Comparison of ENCODE assay signal across 31 mouse cellular contexts in genomic region chr13:101744943-101745342, GRCm38 (mm10). TPM values are rescaled to one million over a fixed set of nuclear protein-coding genes. Genes with fewer than 3 reads are reported as not detected.
A peak's percentile ranks its signal among the peaks of the same experiment; 100 is the strongest.
DNase-seq lines count a peak whose midpoint lies in the region; ATAC-seq and TF ChIP-seq lines count a peak whose summit lies in the region.
"Had no signal": no experiment of that assay in that cellular context is flagged by ENCODE, and none has a peak within 500 bp of the region (broad histone marks: within the 10 kb centered on the region; RNA-seq: fewer than 3 reads in every experiment).

No protein-coding gene starts in this region.

- WGBS in lung, embryonic 15.5 days: 35% methylated on average over 5 of the region's 5 CpGs
- 47% methylated on average over 5 of the region's 5 CpGs for WGBS in small intestine, adult 2 months
- 84% methylated on average over 5 of the region's 5 CpGs for WGBS in midbrain, embryonic 10.5 days
- WGBS in midbrain, postnatal 0 days: 71% methylated on average over 5 of the region's 5 CpGs

- no peak for TF ChIP-seq CTCF in small intestine, adult 2 months (IDR thresholded peaks at IDR 0.05; ENCODE audit: extremely low read depth, insufficient read length, insufficient replicate concordance, low read depth, low read length)
- no peak for TF ChIP-seq CTCF in midbrain, postnatal 0 days (IDR thresholded peaks at IDR 0.05)

- H3K36me3 ChIP-seq in lung, embryonic 15.5 days: no peaks in the 10 kb centered on the region
- no peaks in the 10 kb centered on the region for H3K36me3 ChIP-seq in small intestine, adult 2 months (ENCODE audit: control insufficient read depth, insufficient read depth, low read length)
- H3K36me3 ChIP-seq in midbrain, embryonic 10.5 days: no peaks in the 10 kb centered on the region
- H3K36me3 ChIP-seq in midbrain, postnatal 0 days (ENCODE audit: insufficient read depth, low read length): no peaks in the 10 kb centered on the region
- H3K36me3 ChIP-seq: embryonic facial prominence, embryonic 10.5 days; embryonic facial prominence, embryonic 15.5 days; forebrain, embryonic 12.5 days; heart, embryonic 13.5 days; kidney, embryonic 15.5 days; midbrain, embryonic 12.5 days; stomach, embryonic 15.5 days had no signal

- H3K9ac ChIP-seq in lung, embryonic 15.5 days: no peak overlapping the region
- H3K9ac ChIP-seq in midbrain, postnatal 0 days (replicated peaks; ENCODE audit: low read length, poor library complexity, severe bottlenecking): no peak overlapping the region
- H3K9ac ChIP-seq: embryonic facial prominence, embryonic 15.5 days; forebrain, embryonic 12.5 days; heart, embryonic 13.5 days; kidney, embryonic 15.5 days; liver, embryonic 14.5 days; midbrain, embryonic 12.5 days; stomach, embryonic 15.5 days had no signal

- DNase-seq in heart, adult 11 months: peak; percentile 78
- no peak for DNase-seq in heart, postnatal 4 days
- no peak for DNase-seq in lung, adult 18-20 months
- DNase-seq in midbrain, embryonic 10.5 days (ENCODE audit: low spot score): no peak
- no peak for DNase-seq in midbrain, postnatal 0 days (ENCODE audit: low spot score)
- DNase-seq: adrenal gland, adult 2 months; adrenal gland, postnatal 36 days; cerebellum, adult 8-10 months; cerebellum, postnatal 25 days; gastrocnemius, postnatal 25 days; heart, postnatal 14 days; kidney, postnatal 25 days; left cerebral cortex, postnatal 4 days; lung, postnatal 14 days; thymus, adult 18-20 months; thymus, postnatal 36 days had no signal

- no peak overlapping the region for H3K4me3 ChIP-seq in lung, embryonic 15.5 days
- H3K4me3 ChIP-seq in small intestine, adult 2 months (ENCODE audit: low read depth, low read length): no peak overlapping the region
- H3K4me3 ChIP-seq in midbrain, embryonic 10.5 days: no peak overlapping the region
- H3K4me3 ChIP-seq in midbrain, postnatal 0 days (ENCODE audit: low read depth, low read length): no peak overlapping the region
- H3K4me3 ChIP-seq: embryonic facial prominence, embryonic 10.5 days; embryonic facial prominence, embryonic 15.5 days; forebrain, embryonic 12.5 days; heart, adult 2 months; heart, embryonic 13.5 days; kidney, embryonic 15.5 days; layer of hippocampus, adult 2 months; midbrain, embryonic 12.5 days; stomach, embryonic 15.5 days had no signal

- H3K4me1 ChIP-seq in lung, embryonic 15.5 days: peaks cover 61% of the 10 kb centered on the region
- H3K4me1 ChIP-seq in small intestine, adult 2 months (ENCODE audit: control insufficient read depth, insufficient read depth, insufficient read length, low read length): peaks cover 34% of the 10 kb centered on the region
- H3K4me1 ChIP-seq in midbrain, embryonic 10.5 days: 0 out of 2 replicates have a peak, but pooled peaks cover 3% of the 10 kb centered on the region
- H3K4me1 ChIP-seq in midbrain, postnatal 0 days (ENCODE audit: insufficient read depth, low read length): no peaks in the 10 kb centered on the region
- H3K4me1 ChIP-seq: forebrain, embryonic 12.5 days; midbrain, embryonic 12.5 days had no signal

- no peak for TF ChIP-seq POLR2A in small intestine, adult 2 months (IDR thresholded peaks at IDR 0.05; ENCODE audit: low read depth, low read length)

- H3K27ac ChIP-seq in lung, embryonic 15.5 days: peak overlapping the region; percentile 55
- peak overlapping the region; percentile 9; the same call in 1 of the 2 replicates for H3K27ac ChIP-seq in small intestine, adult 2 months (ENCODE audit: insufficient read depth, low read depth, low read length)
- no peak overlapping the region for H3K27ac ChIP-seq in midbrain, embryonic 10.5 days (replicated peaks)
- no peak overlapping the region for H3K27ac ChIP-seq in midbrain, postnatal 0 days (ENCODE audit: low read depth, low read length)
- H3K27ac ChIP-seq: embryonic facial prominence, embryonic 10.5 days; embryonic facial prominence, embryonic 15.5 days; forebrain, embryonic 12.5 days; heart, adult 2 months; heart, embryonic 13.5 days; kidney, embryonic 15.5 days; layer of hippocampus, adult 2 months; liver, embryonic 14.5 days; midbrain, embryonic 12.5 days had no signal

- H3K27me3 ChIP-seq in lung, embryonic 15.5 days: no peaks in the 10 kb centered on the region
- H3K27me3 ChIP-seq in small intestine, adult 2 months (ENCODE audit: control insufficient read depth, insufficient read depth, low read length): no peaks in the 10 kb centered on the region
- no peaks in the 10 kb centered on the region for H3K27me3 ChIP-seq in midbrain, embryonic 10.5 days (ENCODE audit: low read depth, poor library complexity, severe bottlenecking)
- no peaks in the 10 kb centered on the region for H3K27me3 ChIP-seq in midbrain, postnatal 0 days (ENCODE audit: insufficient read depth, low read length)
- H3K27me3 ChIP-seq: embryonic facial prominence, embryonic 15.5 days; forebrain, embryonic 12.5 days; heart, embryonic 13.5 days; kidney, embryonic 15.5 days; midbrain, embryonic 12.5 days; stomach, embryonic 15.5 days had no signal

- no peaks in the 10 kb centered on the region for H3K9me3 ChIP-seq in lung, embryonic 15.5 days
- H3K9me3 ChIP-seq in midbrain, embryonic 10.5 days (replicated peaks): no peaks in the 10 kb centered on the region
- H3K9me3 ChIP-seq in midbrain, postnatal 0 days (ENCODE audit: low read length): no peaks in the 10 kb centered on the region
- H3K9me3 ChIP-seq: embryonic facial prominence, embryonic 10.5 days; embryonic facial prominence, embryonic 15.5 days; forebrain, embryonic 12.5 days; heart, embryonic 13.5 days; kidney, embryonic 15.5 days; midbrain, embryonic 12.5 days; stomach, embryonic 15.5 days had no signal

- no peak for ATAC-seq in lung, embryonic 15.5 days (ENCODE audit: borderline replicate concordance, extremely low read depth, low FRiP score, low TSS enrichment)
- peak; percentile 61 for ATAC-seq in CD4-positive, CD25-positive, alpha-beta regulatory T cell, adult 4 months
- ATAC-seq in midbrain, postnatal 0 days (ENCODE audit: low FRiP score): no peak
- ATAC-seq: hindbrain, embryonic 16.5 days; intestine, embryonic 16.5 days had no signal

- H3K4me2 ChIP-seq in lung, embryonic 15.5 days: no peak overlapping the region
- H3K4me2 ChIP-seq in midbrain, postnatal 0 days (ENCODE audit: low read depth, low read length, poor library complexity, severe bottlenecking): no peak overlapping the region
- H3K4me2 ChIP-seq: embryonic facial prominence, embryonic 15.5 days; forebrain, embryonic 12.5 days; heart, embryonic 13.5 days; kidney, embryonic 15.5 days; midbrain, embryonic 12.5 days; stomach, embryonic 15.5 days had no signal

RNA-seq across cellular contexts. Expression of gene Pik3r1, which starts 23.1 kb away (rescaled TPM):
- total RNA-seq in heart, postnatal 4 days (2021): 10 to 100 TPM; 34.7 to 35.8 TPM
- polyA plus RNA-seq in lung, embryonic 15.5 days (2015; fragmentation: Nextera tagmentation; extraction: Ambion mirVana): 22.8 and 28.6 TPM in 2 replicates
- polyA plus RNA-seq in CD4-positive, CD25-positive, alpha-beta regulatory T cell, adult 4 months (2017; shearing (Covaris generic)): 100 to 1,000 TPM in 1 of 2 experiments, 10 to 100 TPM in 1; 83.2 to 105 TPM
- 5.7 and 11.4 TPM in 2 replicates for polyA plus RNA-seq in small intestine, adult 2 months (2012; rRNA removed)
- 14.8 and 16.4 TPM in 2 replicates for polyA plus RNA-seq in midbrain, embryonic 10.5 days (2016; fragmentation: Nextera tagmentation; extraction: Ambion mirVana)
- total RNA-seq in midbrain, postnatal 0 days (2014; rRNA removed): 99.2 and 116 TPM in 2 replicates
- polyA plus RNA-seq in midbrain, postnatal 0 days (2015; fragmentation: Nextera tagmentation; extraction: Ambion mirVana): 43.0 and 54.4 TPM in 2 replicates

Comparison
In these comparisons a context has a peak if more than half of its experiments do, and no peak if none do; other contexts are left out.
1. H3K27ac ChIP-seq: peak in lung, embryonic 15.5 days (single experiment) and small intestine, adult 2 months (single experiment); none in midbrain, embryonic 10.5 days (single experiment) and midbrain, postnatal 0 days (single experiment).